Mouse (Mus musculus) mouse trophoblast stem cell (cell line): ENCODE data around the gene Ptafr.

ENCODE experiments used
- in situ Hi-C, 2 experiments: fragments of 300-500 bp; cut with MseI, MboI; formaldehyde crosslinking; loops; 2 replicates in 1 of 2; 3 replicates in 1 of 2; pipeline ENCODE4 v1.15.1; 2025

Gene Ptafr

DNA sequence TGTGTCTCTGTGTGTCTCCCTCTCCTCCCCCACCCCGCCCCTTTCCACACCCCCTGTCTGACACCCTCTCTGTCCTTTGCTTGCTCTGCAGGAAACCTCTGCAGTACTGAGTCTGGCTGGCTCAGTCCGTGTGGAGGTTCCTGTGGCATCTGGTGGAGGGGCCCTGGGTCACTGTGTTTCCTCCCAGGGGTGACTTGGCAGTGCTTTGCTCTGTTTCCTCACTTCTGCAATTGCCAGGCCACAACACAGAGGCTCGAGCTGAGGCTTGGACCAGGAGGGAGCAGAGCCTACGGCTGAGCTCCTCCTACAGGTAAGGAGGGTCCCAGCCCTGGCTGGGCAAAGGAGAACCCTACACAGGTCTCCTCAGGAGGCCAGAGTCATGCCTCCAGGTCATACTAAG is at the start of gene Ptafr:
TSS of gene Ptafr (plus strand) at position 103 of the 400 bp plus-strand sequence.
- in situ Hi-C loops: no loop called here

DNA sequence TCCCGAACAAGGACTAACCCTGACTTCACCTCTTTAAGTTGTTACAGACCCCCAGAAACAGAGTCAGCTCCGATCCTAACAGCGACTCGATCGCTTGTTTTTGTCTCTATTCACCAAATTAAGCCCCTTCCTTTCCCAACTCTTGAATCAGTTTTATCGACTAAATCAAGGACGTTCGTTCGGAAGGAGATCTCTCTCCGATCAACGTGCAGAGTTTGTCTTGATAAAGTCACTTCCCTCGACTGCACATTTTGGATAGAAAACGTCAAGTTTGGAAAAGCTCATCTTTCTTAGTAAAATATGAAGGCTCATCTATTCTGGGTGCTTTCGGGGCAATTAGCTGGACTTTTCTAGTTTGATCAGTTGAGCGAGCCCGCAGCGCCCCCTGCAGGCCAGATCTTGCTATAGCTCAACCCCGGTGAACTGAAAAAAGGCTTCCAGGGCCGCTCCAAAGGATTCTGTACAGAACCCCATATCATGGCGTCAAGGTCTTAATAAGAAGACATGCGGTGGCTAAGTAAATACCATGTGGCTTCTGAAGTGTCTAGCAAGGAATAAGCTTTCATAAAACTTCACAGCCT is 49.2 kb upstream of the Ptafr start:
- in situ Hi-C loops: no loop called here

DNA sequence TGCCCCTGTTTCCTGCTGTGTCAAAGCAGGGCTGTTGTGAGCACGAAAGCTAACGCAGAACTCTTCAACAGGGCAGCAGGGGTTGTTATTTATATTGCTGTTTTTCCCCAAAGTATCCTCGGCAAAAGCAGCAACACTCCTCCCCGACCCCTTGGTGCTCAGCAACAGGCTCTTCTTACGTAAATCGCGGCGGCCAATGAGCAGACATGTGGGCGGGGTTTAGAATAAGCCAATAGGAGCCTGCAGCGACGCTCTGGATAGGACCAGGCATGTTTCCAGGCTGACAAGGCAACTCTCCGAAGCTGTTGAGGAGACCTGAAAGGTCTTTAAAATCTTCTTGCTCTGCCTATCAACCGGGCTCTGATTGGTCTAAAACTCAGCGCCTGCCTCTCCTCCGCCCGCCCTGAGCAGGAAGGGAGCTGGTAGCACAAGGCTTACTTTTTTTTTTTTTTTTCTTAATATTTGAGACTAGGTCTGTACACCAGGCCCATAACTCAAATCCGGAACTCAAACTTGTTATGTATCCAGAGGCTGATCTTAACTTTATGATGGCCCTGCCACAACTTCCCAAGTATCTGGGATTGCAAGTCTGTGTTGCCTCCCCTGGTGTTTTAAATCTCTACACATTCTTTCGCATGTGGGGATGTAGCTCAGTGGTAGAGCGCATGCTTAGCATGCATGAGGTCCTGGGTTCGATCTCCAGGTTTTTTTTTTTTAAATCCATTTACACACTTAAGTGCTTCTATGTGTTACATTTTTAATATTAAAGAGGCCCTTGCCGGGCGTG is 48.3 kb upstream of the Ptafr start:
- in situ Hi-C loops: no loop called here

DNA sequence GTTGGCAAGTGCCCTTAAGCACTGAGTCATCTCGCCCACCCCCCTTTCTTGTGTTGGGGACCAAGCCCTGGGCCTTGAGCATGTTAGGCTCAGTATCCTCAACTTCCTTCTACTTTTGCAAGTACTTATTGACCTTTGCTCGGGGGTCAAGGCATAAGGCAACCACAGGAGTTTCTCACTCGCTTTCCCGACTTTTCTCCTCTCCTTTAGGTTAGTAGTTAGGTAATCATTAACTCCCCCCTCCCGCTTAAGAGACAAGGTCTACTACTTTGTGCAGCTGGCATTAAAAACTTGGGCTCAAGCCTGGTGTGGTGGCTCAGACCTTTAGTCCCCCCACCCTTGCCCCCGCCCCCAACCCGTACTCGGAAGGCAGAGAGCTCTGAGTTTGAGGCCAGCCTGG is 45.8 kb upstream of the Ptafr start:
- in situ Hi-C loops: no loop called here

GRCm38 (mm10) chr4:132519188-132519587 is 44.7 kb upstream of the Ptafr start:
- in situ Hi-C loops: no loop called here

- in situ Hi-C loops: no loop called here
These were observed 39.5 kb upstream of the Ptafr start for GRCm38 (mm10) chr4:132524321-132524741.

DNA sequence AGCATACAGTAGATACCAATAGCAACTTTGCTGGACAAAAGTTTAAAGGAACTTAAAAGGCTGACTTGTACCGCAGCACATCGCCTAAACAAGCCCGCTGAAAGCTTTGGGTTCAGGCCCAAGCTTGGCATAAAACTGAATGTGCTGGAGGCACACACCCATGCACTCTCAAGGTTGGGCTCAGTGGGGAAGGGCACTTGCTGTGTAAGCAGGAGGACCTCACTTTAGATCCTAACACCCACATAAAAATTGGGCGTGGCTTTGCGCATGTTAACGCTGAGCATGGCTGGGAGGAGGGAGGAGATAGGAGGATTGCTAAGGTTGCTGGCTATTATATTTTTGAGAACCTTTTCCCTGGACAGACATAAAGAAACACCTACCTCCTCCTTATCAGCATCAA is 39.1 kb upstream of the Ptafr start:
- in situ Hi-C loops: no loop called here

DNA sequence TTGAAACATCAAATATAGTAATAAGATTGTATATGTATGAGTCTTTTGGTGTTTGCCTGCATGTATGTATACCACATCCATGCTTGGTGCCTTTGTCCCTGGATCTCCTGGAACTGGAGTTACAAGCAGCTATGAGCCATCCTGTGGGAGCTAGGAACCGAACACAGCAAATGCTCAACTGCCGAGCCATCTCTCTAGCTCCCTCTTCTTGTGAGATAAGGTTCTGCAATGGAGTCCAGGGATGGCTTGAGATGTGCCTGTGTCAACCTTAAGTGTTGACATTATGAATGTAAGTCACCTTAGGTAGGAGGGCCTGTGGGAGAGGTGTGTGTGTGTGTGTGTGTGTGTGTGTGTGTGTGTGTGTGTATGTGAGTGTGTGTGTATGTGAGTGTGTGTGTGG is 37.2 kb upstream of the Ptafr start:
- in situ Hi-C loops: no loop called here

GRCm38 (mm10) chr4:132527917-132528522 is 35.8 kb upstream of the Ptafr start:
- in situ Hi-C loops: no loop called here

DNA sequence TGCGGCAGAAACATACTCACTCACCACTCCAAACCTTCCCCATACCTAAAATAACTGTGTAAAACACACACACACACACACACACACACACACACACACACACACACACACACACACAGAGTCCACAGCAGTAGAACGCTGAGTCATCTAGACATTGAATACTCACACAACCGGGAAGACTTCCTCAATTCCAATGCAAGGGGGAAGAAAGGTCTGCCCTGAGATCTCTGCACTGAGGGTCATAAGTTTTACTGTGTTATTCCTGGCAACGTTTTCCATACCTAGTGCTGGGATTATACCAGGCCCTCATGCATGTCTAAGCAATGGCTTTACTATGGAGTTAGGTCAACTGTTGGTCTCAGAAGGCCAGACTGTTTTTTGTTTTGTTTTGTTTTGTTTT is 34.5 kb upstream of the Ptafr start:
- in situ Hi-C loops: no loop called here

DNA sequence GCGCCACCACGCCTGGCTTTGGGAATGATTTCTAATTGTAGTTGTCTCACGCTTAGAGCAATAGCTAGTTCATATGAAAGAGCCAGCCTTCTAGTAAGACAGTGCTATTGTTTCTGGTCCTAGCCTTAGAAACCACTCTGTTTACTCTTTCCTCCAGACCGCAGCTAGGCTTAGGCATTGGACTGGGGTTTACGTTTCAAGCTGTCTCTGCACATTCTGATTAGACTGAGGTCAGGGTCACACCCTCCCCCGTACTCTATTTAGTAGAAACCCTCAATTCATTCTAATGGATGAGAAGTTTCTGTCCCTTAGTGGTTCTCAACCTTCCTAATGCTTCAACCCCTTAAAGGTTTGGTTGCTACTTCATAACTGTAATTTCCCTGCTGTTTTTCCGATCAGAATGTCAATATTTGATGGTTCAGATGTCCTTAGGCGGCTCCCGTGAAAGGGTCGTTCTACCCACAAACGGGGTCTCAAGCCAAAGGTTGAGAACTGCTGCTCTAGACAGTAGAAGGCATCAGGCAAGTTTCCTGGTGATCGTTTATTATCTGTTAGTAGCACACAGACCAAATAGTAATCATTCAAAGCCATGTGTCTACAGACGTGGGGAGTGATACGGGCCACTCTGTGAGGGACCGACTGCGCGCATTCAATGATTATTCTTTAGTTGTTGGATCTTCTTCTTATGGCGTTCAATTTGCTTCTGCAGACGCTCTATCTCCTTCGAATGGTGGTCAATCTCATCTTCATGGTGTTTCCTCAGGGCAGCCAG is 33.6 kb upstream of the Ptafr start:
- in situ Hi-C loops: no loop called here

DNA sequence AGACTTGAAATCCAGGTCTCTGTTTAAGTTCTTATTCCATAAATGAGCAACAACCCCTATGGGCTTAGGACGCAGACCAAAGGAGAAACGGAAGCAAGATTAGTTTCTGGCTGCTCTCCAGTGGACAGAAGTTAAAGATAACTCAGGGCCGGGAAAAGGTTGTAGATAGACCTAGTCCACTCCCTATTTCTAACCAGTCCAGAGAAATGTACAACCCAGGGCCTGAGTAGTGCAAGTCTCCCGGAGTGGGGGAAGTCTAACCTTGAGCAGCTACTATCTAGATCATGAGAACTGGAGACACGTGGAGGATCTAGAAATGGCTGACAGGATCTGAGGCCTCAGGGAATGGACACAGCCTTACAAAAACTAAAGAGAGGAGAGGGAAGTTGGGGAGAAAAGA is 31.4 kb upstream of the Ptafr start:
- in situ Hi-C loops: no loop called here

DNA sequence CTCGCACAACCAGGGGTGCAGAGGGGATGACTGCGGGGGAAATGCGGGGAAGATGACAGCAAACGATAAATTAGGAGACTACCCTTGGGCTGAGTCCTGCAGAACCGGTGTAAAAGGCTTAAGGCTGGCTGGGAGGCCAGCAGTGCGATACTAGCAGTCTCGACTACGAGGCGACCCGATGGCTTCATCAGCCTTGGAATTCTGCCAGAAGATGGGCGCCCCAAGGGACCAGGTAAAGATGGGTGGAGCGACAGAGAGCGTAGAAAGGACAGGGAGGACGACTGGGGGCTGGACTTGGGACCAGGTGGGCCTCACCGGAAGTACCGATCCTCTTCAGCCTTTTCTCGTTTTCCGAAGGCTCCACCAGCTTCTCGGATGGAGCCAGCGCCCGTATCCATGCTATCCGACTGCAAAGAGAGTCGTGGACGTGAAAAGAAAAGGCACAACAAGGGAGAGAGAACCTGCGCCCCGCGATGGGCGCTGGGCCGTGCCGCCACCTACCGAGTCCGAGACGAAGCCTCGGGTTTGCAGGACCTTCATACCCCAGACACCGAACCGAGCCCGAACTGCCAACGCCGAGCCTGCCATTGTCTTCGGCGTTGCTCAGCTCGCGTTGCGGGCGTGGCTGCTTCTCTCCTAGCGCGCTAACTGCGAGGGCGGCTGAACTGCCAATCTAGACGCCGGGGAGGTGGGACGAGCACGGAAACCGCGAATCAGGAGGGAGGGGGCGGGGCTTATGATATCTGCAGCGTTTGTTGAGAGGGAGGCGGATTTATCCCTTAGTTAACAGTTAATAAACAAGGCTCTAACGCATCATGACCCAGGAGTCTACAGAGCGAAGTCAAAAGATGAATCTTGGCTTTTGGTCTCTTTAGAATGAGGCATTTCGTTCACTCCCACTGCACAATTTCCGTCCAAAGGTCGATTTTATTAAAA is 30.6 kb upstream of the Ptafr start, which contains the start of gene Atpif1:
TSS of gene Atpif1 (minus strand) at position 679 of the 936 bp plus-strand sequence.
- in situ Hi-C loops: no loop called here

- in situ Hi-C loops: no loop called here
These were observed 28.3 kb upstream of the Ptafr start, which contains the start of gene Dnajc8 for GRCm38 (mm10) chr4:132535406-132536121. Gene Dnajc8, plus strand, starts transcription at chr4:132535550.

DNA sequence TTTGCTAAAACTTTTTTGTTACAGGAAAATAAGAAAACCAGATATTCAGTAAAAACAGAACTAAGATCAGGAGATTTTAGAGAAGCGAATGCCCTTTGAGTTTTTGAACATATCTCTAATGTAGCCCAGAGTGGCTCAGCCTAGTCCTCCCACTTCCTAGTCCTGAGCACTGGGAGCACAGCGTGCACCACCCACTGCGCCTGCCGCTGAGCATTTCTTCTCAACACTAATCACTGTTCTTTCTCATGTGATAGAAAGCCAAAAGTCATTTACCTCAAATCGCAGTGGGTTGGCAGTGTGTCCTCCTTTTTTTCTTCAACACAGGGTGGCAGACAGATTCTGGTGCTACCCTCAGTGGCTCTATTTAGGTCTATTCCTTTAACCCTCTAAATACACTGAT is 24.4 kb upstream of the Ptafr start:
- in situ Hi-C loops: no loop called here

DNA sequence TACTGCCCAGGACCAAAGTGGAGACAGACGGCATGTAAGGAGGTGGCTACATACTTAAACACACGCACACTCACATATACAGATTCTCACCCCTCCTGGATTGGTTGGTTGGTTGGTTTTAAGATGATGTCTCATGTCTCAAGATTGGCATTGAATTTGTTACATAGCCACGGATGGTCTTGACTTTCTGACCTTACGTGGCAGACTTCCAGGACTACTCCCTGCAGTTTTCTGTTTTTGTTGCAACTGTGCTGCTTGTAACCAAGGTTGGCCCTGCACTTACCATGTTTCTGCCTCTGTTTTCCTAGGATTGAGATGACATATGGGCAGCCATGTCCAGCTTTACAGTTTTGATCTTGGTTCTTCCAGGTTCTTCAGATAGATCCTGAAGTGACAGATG is 22.5 kb upstream of the Ptafr start:
- in situ Hi-C loops: no loop called here

- in situ Hi-C loops: no loop called here
These were observed 21.1 kb upstream of the Ptafr start for GRCm38 (mm10) chr4:132542724-132543123.

- in situ Hi-C loops: no loop called here
These were observed 18.0 kb upstream of the Ptafr start for GRCm38 (mm10) chr4:132545851-132546250.

GRCm38 (mm10) chr4:132554221-132554620 is 9.6 kb upstream of the Ptafr start:
- in situ Hi-C loops: no loop called here

DNA sequence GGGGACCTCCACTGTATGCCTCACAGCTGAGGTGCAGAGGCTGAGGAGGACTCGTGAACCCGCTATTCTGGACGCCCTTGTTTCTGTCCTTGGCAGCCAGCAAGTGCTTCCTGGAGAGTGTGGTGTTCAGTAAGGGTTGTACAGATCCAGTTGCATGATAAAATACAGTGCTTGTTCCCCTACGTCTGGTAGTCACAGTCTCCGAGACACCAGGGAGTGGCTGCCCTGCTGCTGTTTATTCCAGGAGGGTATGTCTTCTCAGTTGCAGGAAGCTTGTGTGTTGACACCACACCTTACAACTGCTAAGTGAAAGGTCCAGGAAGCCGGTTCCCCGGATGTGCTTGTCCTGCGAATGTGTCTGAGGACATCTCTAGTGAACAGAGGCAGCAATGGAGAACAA is 9.2 kb upstream of the Ptafr start:
- in situ Hi-C loops: no loop called here
